Mouse (Mus musculus): Measurements from ENCODE around the gene Prkacb.
"Not testable (repeated sequence)": the region's sequence is repeated elsewhere in the genome, so short reads cannot be mapped to it uniquely, and the experiment has no call there.

The Prkacb gene

GRCm38 (mm10) chr3:146778451-146778850 is 34.3 kb downstream of the Prkacb start:
- no peak for DNase-seq (ENCODE audit: low read depth, low spot score)

DNA sequence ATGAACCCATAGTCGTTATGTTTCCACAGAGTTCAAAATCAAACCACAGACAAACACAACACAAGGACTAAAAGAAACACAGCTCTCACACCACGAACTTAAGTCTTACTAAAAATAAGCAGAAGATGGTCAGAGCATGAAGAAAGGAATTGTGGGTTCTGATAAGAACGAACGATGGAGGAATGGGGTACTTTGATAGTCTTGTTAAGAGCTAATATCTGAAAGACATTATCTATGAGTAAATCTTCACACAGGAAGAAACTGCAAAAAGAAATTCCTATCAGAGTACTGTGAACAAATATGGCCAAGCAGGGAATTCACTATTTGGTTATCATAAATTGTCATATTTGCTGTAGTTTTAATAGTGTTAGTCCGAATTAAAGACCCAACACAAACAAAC is 36.1 kb downstream of the Prkacb start:
- no peak for DNase-seq (ENCODE audit: low read depth, low spot score)

DNA sequence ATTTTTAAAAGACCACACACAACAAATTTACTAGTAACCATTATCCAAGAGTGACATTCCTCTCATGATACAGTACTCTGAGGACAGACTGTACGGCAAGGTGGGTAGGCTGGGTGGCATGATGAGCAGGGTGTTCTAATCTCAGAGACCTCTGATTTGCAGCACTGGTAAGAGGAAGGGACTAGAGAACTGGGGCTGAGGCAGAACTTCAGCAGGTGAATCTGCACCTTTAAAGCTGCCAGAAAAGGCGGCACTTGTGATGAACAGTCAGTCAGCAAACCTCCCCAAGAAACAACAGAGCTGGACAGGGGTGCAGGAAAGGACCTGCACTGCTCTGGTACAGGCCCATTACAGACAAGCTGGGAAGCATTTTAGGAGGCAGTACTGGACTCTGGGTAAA is 41.9 kb downstream of the Prkacb start:
- DNase-seq (ENCODE audit: low read depth, low spot score) = no peak

GRCm38 (mm10) chr3:146769940-146770659 is 42.7 kb downstream of the Prkacb start:
- DNase-seq (ENCODE audit: low read depth, low spot score) = peak; percentile 55

- DNase-seq (ENCODE audit: low read depth, low spot score) = no peak
Measured at GRCm38 (mm10) chr3:146769569-146769939, 43.2 kb downstream of the Prkacb start.

GRCm38 (mm10) chr3:146768921-146769320 is 43.9 kb downstream of the Prkacb start:
- no peak for DNase-seq (ENCODE audit: low read depth, low spot score)

- DNase-seq (ENCODE audit: low read depth, low spot score) = no peak
Measured at GRCm38 (mm10) chr3:146768360-146768759, 44.4 kb downstream of the Prkacb start.

GRCm38 (mm10) chr3:146766701-146767181 is 46.0 kb downstream of the Prkacb start:
- no peak for DNase-seq (ENCODE audit: low read depth, low spot score)

DNA sequence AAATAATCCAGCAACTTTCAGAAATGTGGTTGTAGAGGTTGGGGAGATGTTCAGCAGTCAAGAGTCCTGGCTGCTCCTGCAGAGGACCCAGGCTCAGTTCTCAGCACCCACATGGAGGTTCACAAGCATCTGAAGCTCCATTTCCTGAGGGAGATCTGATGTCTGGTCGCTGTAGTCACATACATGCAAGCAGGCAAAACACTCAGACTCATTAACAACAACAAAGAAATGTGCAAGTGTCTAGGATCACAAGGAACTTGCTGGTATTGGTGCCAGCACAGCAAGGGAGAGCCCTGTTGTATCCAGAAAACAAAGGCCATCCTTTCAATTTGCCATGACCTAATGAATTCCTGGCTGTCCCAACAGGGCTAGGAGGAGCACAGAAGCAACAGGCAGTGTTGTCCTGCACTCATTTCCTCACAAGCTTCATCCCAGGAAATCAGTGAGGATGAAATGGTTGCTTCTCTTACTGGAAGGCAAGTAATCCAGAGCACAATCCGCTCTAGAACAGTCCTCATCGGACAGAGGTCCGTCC is 46.7 kb downstream of the Prkacb start:
- DNase-seq (ENCODE audit: low read depth, low spot score) = no peak

- DNase-seq (ENCODE audit: low read depth, low spot score) = no peak
Measured at GRCm38 (mm10) chr3:146764871-146765529, 47.8 kb downstream of the Prkacb start.

DNA sequence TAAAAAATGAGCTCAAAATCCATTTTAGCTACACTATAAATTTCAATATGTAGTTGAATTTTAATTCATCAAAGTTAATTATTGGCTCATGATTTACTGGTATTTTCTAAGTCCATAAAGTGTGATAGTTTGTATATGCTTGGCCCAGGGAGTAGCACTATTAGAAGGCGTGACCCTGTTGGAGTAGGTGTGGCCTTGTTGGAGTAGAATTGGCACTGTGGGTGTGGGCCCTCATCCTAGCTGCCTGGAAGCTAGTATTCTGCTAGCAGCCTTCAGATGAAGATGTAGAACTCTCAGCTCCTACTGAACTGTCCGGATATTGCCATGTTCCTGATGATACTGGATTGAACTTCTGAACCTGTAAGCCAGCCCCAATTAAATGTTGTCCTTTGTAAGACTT is 49.7 kb downstream of the Prkacb start:
- not testable (repeated sequence) for DNase-seq (ENCODE audit: low read depth, low spot score)

DNA sequence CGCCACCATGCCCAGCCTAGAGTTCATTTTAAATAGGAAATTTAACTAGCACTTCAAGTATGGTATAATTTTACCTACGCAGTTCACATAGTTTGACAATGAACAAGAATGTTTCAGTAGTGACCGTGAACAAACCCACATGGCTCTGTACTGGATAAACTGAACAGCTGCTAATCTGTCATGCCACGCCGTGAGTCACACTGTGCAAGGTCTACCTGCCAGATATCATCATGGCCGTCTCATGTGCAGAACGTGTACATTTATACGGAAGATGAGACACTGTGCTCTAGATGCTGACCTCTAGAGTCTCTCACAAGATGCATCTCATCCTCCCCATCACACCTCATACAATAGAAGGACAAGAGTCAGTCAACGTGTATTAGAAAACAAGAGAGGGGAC is 51.5 kb downstream of the Prkacb start:
- no peak for DNase-seq (ENCODE audit: low read depth, low spot score)

DNA sequence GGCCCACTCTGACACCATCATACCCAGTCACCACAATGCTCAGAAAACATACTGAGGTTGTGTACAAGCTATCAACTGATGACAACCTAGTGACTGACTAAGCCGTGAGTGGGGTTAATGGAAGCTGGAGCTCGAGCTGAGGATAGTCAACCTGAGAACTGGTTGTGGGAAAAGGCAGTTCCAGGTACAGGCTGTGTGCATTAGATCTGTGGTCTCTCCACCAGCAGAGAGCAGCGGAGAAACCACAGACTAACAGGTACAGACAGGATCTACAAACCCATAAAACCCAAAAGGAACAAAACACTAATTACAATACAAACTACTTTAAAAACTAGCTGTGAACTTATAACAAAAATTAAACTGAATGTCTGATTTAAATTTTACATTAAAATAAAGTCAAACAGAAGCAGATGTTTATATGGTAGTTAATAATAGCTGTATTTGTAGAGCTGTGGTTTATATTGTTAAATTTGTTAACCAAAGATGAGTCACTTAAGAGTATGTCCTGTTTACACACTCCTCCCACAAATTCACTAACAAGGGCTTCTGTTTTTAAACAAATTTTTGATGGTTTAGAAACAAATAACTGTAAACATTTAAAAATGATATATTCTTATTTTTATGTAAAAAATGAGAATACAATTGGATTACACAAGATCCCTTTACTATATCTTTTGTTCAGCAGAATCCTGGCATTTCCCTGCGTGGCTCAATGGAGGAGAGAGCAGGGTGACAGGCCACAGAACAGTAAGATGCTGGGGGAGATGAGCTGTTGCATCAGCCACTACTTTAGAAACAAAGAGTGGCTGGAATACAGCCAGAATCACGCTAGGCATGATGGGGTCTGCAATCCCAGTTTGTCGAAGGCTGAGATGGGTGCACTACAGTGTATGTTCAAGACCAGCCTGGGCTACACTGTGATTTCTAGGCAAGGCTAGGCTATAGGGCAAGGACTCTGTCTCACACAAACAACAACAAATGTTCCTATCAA is 54.5 kb downstream of the Prkacb start:
- no peak for DNase-seq (ENCODE audit: low read depth, low spot score)

DNA sequence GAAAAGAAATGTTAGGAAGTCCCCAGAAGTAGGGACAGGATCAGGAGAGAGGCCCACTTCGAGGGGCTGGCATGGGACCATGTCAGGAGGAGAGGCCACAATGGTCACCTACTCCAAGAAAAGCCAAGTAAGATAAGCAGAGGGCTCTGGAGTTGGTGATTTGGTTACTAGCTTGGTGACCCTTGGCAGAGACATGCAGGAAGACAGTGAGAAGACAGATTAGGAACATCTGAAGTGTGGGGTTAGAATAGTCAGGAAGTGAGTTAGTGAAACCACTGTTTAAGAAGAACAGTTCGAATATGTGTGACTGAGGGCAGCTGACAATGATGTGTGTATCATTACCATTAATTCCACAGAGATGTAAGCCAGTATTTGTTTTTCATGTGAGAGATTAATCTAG is 58.5 kb downstream of the Prkacb start:
- no peak for DNase-seq (ENCODE audit: low read depth, low spot score)

GRCm38 (mm10) chr3:146741564-146742202 is 71.1 kb downstream of the Prkacb start:
- no peak for DNase-seq (ENCODE audit: low read depth, low spot score)

- no peak for DNase-seq (ENCODE audit: low read depth, low spot score)
Measured at GRCm38 (mm10) chr3:146741158-146741557, 71.6 kb downstream of the Prkacb start.

DNA sequence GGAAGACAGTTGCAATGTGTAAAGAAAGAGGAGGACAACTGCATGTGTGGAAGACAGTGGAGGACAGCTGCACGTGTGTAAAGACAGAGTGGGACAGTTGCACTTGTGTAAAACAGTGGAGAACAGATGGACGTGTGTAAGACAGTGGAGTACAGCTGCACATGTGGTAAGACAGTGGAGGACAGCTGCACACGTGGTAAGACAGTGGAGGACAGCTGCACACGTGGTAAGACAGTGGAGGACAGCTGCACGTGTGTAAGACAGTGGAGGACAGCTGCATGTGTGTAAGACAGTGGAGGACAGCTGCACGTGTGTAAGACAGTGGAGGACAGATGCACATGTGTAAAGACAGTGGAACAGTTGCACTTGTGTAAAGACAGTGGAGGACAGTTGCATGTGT is 76.6 kb downstream of the Prkacb start:
- not testable (repeated sequence) for DNase-seq (ENCODE audit: low read depth, low spot score)

- no peak for DNase-seq (ENCODE audit: low read depth, low spot score)
Measured at GRCm38 (mm10) chr3:146735657-146736056, 77.1 kb downstream of the Prkacb start.

DNA sequence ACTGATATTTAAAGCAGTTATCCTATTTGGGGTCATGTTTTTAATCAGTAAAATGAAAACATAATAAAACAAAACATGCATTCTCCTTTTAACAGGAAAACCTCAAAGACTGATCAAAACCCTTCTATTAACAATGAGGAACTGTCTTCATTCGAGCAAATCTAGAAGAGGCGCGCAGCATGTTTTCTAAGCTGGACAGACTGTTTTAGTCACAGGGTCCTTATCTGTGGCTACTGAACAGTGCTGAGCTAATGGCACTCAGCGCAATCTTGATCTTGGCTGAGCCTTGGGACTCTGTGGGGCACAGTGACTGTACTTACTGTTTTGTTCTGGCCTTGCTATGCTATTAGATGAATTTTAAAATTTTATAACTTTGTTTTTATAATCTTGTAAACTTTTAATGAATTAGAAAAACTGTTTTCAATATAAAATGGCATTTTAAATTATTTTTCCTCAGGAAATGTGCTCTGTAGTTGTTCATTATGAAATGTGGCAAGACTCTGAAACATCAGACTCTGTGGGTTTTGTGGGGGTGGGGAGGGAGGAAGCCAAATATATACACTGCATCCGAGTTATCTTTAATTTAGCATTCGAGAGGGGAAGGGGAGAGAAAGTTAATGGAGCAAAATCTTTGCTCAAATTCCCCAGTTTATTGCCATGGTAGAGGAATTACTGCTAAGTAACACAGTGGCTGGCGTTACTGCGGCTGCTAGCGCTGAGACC is 77.7 kb downstream of the Prkacb start:
- no peak for DNase-seq (ENCODE audit: low read depth, low spot score)

GRCm38 (mm10) chr3:146731499-146731898 is 81.3 kb downstream of the Prkacb start:
- no peak for DNase-seq (ENCODE audit: low read depth, low spot score)

DNA sequence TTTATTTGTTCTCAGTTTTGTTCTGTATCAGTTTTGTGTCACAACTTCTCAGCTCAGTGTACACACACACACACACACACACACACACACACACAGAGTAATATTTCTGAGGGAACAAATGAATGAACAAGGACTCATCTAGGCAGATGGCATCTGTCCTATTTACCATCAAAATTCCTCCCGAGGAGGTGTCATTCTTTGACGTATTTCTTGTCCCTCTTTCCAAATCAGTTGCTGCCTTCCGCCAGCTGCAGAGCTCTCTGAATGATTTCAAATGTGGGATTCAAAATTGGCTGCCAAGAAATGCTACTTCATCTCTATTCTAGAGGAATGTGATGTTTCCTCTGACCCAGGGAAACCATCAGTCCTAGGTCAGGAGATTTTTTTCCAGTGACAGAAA is 89.8 kb downstream of the Prkacb start:
- DNase-seq (ENCODE audit: low read depth, low spot score) = no peak
